Mouse (Mus musculus) MEL (cell line): ENCODE data around the gene Opalin.

ENCODE experiments used
- POLR2A ChIP-seq, 2 experiments: IDR thresholded peaks; 2 replicates each; pipeline ENCODE4 v1.6.1; 2011 to 2012; ENCODE audit warnings: low read length in 2 of 2, mild to moderate bottlenecking in 2 of 2, control low read depth in 1 of 2, improper control_type of control experiment in 1 of 2, low read depth in 1 of 2, moderate library complexity in 1 of 2; ENCODE audit not compliant: control insufficient read depth in 1 of 2, insufficient read depth in 1 of 2, poor library complexity in 1 of 2
- TAL1 ChIP-seq: IDR thresholded peaks from 2 replicates; pipeline ENCODE4 v1.6.1; 2012; ENCODE audit warnings: mild to moderate bottlenecking, inconsistent platforms, low read length, moderate library complexity, mixed read lengths

DNA sequence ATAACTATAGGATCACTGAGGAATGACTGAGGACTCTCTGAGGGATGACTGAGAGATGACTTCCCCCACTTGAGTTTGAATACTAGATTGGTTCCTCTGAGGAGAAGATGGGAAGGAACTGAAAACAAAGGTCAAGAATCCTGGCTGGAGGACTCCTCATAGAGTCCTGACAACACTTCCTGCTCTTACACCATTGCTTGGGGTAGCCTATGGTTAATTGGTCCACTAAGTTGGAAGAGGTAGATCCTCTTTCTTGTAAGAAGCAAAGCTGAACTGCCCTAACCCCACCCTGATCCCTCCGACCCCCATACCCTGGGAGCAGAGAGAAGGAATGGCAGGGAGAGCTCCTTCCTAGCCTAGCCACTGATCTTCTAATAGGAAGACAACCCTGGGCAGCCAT lies 25.2 kb downstream of the Opalin start:
- no peak for TF ChIP-seq POLR2A (IDR thresholded peaks at IDR 0.05; ENCODE audit: control insufficient read depth in 1 of 2, insufficient read depth in 1 of 2, low read depth in 1 of 2, low read length in 2 of 2, poor library complexity in 1 of 2)
- no peak for TF ChIP-seq TAL1
